Mouse (Mus musculus): ENCODE measurements around the gene Ntm. TPM values are rescaled to one million over a fixed set of nuclear protein-coding genes. Genes with fewer than 3 reads are reported as not detected.

The Ntm gene
- polyA plus RNA-seq, 1 experiment from 2014 or later = 8.9 TPM

DNA sequence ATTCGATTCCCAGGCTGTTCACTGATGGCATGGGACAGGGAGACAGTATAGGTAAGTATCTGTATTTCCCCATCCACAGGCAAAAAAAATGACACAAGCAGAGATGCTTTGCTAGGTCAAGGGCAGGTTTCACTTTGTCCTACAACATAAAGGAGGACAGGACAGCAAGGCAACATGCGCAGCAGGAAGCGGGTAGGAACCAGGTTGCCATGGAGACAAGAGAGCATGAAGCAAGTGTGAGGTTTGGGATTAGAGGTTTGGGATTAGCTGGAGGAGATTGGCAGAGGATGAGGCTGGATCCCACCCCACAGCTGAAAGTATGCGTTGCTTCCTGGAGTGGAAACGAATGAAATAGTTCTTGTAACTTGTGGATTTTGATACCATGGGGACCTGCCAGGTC is 137.7 kb downstream of the Ntm start:
- no peak overlapping the region for H3K27ac ChIP-seq
- H3K36me3 ChIP-seq = no peaks in the 10 kb centered on the region
- H3K27me3 ChIP-seq (replicated peaks) = no peaks in the 10 kb centered on the region
- H3K4me1 ChIP-seq (replicated peaks) = no peaks in the 10 kb centered on the region
- ATAC-seq = no peak
- WGBS = 88% methylated on average over 5 of the region's 5 CpGs
- no peak overlapping the region for H3K9ac ChIP-seq
- no peak overlapping the region for H3K4me2 ChIP-seq (replicated peaks)
- H3K9me3 ChIP-seq = no peaks in the 10 kb centered on the region
- H3K4me3 ChIP-seq (replicated peaks) = no peak overlapping the region

DNA sequence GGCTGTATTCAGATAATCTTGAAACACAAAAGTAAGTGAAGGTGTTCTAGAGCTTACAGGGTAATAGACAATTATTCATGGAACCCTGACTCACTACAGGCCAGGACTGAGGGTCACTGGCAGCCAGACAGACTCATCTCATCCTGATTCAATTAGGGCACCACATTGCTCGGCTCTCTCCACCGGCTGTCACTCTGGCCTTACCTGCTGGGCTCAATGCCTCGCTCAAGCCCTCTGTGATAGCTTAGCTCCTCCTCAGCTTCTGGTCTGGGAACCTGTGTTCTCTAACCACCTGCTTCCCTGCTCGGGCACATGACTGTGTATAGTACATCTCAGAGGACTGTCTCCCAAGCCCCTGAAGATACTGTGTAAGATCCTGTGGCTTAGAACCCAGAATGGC is 139.2 kb downstream of the Ntm start:
- no peaks in the 10 kb centered on the region for H3K36me3 ChIP-seq
- H3K4me3 ChIP-seq (replicated peaks) = no peak overlapping the region
- no peak overlapping the region for H3K9ac ChIP-seq
- H3K27ac ChIP-seq = no peak overlapping the region
- no peaks in the 10 kb centered on the region for H3K27me3 ChIP-seq (replicated peaks)
- WGBS = 82% methylated on average over 4 of the region's 4 CpGs
- no peak overlapping the region for H3K4me2 ChIP-seq (replicated peaks)
- ATAC-seq = no peak
- H3K9me3 ChIP-seq = no peaks in the 10 kb centered on the region
- H3K4me1 ChIP-seq (replicated peaks) = no peaks in the 10 kb centered on the region

DNA sequence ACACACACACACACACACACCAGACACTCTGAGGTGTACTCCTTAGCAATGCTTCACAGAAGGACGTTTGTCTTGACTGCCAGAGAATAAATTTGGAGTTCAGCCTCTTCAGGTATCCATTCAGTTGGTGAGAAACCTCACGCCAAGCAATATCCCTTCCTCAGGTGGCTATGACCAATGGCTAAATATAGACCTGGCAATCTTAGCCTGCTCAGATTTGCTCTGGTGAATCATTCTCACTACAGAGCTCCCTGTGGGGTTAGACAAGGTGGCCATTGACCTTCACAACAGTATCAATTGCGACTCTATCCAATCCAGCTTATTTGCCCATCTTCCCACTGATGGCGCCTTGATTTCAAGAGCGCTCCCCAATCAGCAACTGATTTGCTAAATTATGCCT is 150.3 kb downstream of the Ntm start:
- H3K9me3 ChIP-seq = no peaks in the 10 kb centered on the region
- no peaks in the 10 kb centered on the region for H3K36me3 ChIP-seq
- no peak overlapping the region for H3K9ac ChIP-seq
- 83% methylated on average over 5 of the region's 5 CpGs for WGBS
- no peak overlapping the region for H3K4me2 ChIP-seq (replicated peaks)
- H3K27me3 ChIP-seq (replicated peaks) = no peaks in the 10 kb centered on the region
- H3K27ac ChIP-seq = no peak overlapping the region
- ATAC-seq = no peak
- no peak overlapping the region for H3K4me3 ChIP-seq (replicated peaks)
- no peaks in the 10 kb centered on the region for H3K4me1 ChIP-seq (replicated peaks)

DNA sequence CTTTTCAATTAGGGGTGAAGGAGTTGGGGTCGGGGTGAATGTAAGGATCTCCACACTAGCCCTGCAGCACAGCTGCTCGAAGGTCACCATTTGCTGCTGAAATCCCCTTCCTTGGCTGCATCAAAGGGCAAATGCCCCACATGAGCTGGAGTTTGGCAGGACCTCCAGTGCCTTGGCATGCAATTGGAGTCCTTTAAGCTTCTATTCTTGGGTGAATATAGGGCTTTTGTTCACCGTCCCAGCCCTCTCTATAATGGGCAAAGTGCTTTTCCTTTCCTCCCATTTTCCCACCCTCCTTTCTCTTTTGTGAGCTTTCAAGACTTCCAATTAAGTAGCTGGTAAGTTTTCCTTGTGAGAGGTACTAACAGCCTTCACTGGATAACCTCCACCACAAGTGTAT is 156.2 kb downstream of the Ntm start:
- no peak for ATAC-seq
- H3K9ac ChIP-seq = no peak overlapping the region
- 69% methylated on average over 3 of the region's 3 CpGs for WGBS
- no peaks in the 10 kb centered on the region for H3K27me3 ChIP-seq (replicated peaks)
- no peaks in the 10 kb centered on the region for H3K4me1 ChIP-seq (replicated peaks)
- no peaks in the 10 kb centered on the region for H3K9me3 ChIP-seq
- H3K4me3 ChIP-seq (replicated peaks) = no peak overlapping the region
- H3K36me3 ChIP-seq = no peaks in the 10 kb centered on the region
- no peak overlapping the region for H3K27ac ChIP-seq
- H3K4me2 ChIP-seq (replicated peaks) = no peak overlapping the region

DNA sequence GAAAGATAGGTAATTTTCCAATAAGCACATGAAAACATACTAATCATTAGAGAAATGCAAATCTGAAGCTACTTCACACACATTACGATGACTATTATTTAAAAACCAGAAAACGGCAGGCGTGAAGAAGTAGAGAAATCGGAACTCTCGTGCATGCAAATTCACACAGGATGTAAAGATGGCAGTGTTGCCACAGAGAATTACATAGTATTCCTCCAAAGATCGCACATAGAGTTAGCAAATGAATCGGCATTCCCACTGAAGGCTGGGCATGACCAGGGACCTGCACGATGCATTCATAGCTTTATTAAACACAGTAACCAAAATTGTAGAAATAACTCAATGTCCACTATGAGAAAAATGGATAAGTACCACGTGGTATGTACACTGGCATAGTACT is 158.5 kb downstream of the Ntm start:
- Histone ChIP-seq H3K9ac (no peak overlapping the region), H3K4me2 (replicated peaks) (no peak overlapping the region), H3K36me3 (no peaks in the 10 kb centered on the region), H3K4me3 (replicated peaks) (no peak overlapping the region), H3K27me3 (replicated peaks) (no peaks in the 10 kb centered on the region), H3K9me3 (no peaks in the 10 kb centered on the region), H3K27ac (no peak overlapping the region), H3K4me1 (replicated peaks) (no peaks in the 10 kb centered on the region)
- WGBS = 92% methylated on average over 9 of the region's 9 CpGs
- ATAC-seq = no peak

DNA sequence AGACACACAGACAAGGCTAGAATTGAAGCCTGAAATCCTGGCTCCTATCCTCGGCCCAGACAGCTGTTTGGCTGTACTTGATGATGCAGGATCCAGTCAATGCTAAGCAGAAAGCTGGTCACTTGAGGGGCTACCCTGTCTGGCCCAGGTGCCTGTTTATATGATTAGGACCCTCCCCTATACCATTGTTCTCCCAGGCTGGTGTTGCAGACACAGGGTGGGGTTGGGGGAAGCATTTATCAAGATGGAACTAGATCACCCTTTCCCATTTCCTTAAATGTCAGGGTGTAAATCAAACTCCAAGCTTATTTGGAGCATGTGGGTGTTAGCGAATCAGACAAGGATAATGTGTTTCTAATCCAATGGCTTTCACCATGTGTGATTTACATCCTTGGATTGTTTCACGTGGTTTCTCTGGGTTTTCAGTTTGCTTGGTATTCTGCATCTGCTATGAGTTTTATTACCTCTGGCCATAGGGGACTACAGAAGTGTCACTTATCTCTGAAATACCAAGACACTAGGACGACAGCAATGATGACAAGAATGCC is 159.1 kb downstream of the Ntm start:
- Histone ChIP-seq H3K9me3 (no peaks in the 10 kb centered on the region), H3K27ac (no peak overlapping the region), H3K27me3 (replicated peaks) (no peaks in the 10 kb centered on the region), H3K36me3 (no peaks in the 10 kb centered on the region), H3K4me1 (replicated peaks) (no peaks in the 10 kb centered on the region), H3K9ac (no peak overlapping the region), H3K4me2 (replicated peaks) (no peak overlapping the region), H3K4me3 (replicated peaks) (no peak overlapping the region)
- 52% methylated on average over 4 of the region's 4 CpGs for WGBS
- no peak for ATAC-seq

DNA sequence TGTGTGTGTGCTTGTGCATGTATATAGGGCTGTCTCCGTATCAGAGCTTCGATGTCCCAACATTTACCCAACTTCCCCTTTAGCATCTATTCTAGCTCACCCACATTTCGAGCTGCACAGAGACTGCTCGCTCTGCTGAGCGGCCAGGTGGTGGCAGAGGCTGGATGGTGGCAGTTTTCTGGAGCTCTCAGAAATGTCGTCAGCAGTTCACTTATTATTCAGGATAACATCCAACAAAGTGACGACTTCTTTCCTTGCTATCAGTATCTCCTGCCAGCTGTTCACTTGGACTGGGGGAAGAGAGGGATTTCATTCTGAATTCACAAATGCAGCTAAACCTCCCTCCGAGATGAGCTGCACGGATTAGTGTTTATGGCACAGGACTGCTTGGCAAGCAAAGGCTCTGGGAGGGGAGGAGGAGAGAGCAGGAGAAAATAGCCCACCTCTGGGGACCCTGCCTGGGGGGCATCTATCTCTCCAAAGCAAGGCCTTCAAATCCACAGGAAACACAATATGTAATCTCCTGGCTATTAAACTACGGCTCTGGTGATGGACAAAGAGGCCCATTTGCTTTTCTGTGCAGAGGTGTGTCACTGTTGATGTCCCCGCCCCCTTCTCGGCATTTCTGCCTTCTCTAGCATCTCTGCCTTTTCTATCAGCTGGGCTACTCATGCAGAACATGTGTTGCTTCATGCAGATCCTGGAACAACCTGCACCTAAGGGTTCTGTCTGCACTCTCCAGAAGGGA is 159.8 kb downstream of the Ntm start:
- H3K27me3 ChIP-seq (replicated peaks) = no peaks in the 10 kb centered on the region
- no peak for ATAC-seq
- H3K36me3 ChIP-seq = no peaks in the 10 kb centered on the region
- 44% methylated on average over 12 of the region's 12 CpGs for WGBS
- H3K9ac ChIP-seq = no peak overlapping the region
- no peak overlapping the region for H3K4me2 ChIP-seq (replicated peaks)
- no peak overlapping the region for H3K27ac ChIP-seq
- no peaks in the 10 kb centered on the region for H3K9me3 ChIP-seq
- no peaks in the 10 kb centered on the region for H3K4me1 ChIP-seq (replicated peaks)
- H3K4me3 ChIP-seq (replicated peaks) = no peak overlapping the region

DNA sequence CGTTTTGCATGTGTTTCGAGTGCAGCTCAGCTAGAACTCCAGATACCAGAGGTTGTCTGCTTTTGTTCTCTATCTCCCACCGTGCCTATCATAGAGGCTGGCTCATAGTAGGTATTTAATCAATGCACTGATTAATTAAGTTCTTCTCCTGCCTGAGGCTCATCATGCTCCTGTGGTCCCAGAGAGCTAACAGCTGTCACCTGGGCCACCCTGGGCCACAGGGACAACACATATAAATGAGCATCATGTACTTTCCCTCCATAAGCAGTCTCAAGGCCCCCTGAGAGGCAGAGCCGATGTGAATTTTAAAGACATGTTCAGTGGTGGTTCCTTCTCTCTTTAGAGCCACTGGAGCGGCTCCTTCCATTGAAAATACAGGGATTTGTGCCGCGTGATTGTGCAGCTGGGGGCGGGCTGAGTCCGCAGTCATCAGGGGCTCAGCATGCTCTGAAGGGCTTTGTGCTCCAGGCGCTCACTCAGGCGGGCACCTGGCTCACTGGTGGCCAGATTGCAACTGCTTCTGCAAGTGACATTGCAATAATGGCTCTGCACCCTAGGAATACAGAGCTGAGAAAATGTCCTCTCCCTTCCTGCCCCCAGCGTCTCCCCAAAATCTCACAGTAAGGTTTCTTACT is 160.8 kb downstream of the Ntm start:
- Histone ChIP-seq H3K27ac (no peak overlapping the region), H3K4me3 (replicated peaks) (no peak overlapping the region), H3K4me2 (replicated peaks) (no peak overlapping the region), H3K9me3 (no peaks in the 10 kb centered on the region), H3K4me1 (replicated peaks) (no peaks in the 10 kb centered on the region), H3K36me3 (no peaks in the 10 kb centered on the region), H3K27me3 (replicated peaks) (no peaks in the 10 kb centered on the region), H3K9ac (no peak overlapping the region)
- no peak for ATAC-seq
- WGBS = 60% methylated on average over 12 of the region's 12 CpGs

DNA sequence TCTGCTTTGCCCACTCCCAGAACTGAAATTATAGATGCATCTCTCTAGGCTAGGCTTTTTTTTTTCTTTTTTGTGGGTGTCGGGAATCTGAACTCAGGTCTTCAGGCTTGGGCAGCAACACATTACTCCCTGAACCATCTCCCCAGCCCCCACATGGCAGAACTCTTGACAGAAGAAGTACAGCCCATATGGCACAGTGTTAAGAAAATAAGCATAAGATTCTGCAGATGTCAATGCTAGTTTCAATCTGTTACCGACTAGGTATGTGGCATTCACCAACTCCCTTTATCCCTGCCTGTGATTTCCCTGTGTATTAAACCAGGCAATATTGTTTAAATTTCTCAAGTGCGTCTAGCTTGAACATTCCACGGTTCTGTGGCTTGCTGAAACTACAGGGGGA is 166.7 kb downstream of the Ntm start:
- H3K27me3 ChIP-seq (replicated peaks) = no peaks in the 10 kb centered on the region
- 68% methylated on average over 4 of the region's 4 CpGs for WGBS
- no peaks in the 10 kb centered on the region for H3K9me3 ChIP-seq
- H3K4me1 ChIP-seq (replicated peaks) = no peaks in the 10 kb centered on the region
- no peak overlapping the region for H3K27ac ChIP-seq
- no peaks in the 10 kb centered on the region for H3K36me3 ChIP-seq
- no peak overlapping the region for H3K9ac ChIP-seq
- H3K4me2 ChIP-seq (replicated peaks) = no peak overlapping the region
- no peak overlapping the region for H3K4me3 ChIP-seq (replicated peaks)
- ATAC-seq = no peak

DNA sequence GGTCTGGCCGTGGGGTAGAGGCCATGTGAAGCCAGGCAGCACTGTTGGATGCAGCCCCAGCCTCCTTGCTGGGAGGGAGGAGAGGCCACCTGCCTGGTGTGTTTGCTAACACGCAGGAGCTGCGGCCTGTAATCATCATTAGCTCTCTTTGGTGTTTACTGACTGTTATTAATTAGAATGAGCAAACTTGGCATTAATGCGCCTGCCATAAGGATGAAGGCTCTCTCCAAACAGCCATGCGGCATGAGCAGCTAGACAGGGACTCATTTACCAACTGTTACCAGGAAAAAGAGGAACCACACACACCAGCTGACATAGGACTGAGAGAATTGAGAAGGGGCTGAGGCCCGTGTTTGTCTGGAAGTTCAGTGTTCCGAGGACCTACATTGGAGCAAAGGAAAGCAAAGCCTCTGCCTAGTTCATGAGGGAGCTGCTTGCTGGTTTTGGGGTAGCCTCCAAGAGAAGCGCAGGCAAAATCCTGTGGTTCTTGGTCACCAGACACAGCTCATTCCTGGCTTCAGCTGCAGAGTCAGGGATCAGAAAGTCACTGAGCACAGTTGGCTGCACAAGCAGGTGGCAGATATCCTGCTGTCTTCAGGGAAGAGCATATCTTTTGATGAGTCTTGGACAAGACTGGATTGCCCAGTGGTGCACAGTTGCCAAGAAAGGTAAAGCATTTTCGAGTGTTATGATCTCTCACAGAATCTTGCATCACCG is 171.6 kb downstream of the Ntm start:
- Histone ChIP-seq H3K4me3 (replicated peaks) (no peak overlapping the region), H3K4me1 (replicated peaks) (0 out of 2 replicates have a peak, but pooled peaks cover 2% of the 10 kb centered on the region), H3K27ac (no peak overlapping the region), H3K27me3 (replicated peaks) (no peaks in the 10 kb centered on the region), H3K9ac (no peak overlapping the region), H3K36me3 (no peaks in the 10 kb centered on the region), H3K9me3 (no peaks in the 10 kb centered on the region), H3K4me2 (replicated peaks) (no peak overlapping the region)
- ATAC-seq = no peak
- WGBS = 68% methylated on average over 10 of the region's 10 CpGs

DNA sequence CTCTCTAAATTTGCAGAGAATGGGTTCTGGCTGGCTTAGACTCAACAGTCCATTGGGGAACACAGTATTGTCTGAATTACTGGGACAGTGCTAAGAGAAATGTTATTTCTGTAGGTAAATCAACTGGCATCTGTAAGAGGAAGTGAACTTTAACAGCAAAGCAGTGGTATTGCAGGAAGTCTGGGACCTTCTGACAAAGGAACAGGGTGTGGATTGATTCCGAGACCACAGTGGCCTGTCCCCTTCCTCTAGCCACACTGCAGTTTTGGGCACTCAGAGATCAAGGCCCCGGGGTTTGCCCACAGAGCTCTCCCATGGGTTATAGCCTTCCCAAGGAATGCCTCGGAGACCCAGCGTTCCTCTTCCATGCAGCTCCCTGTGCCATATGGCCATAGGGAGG is 172.9 kb downstream of the Ntm start:
- Histone ChIP-seq H3K27me3 (replicated peaks) (no peaks in the 10 kb centered on the region), H3K9ac (no peak overlapping the region), H3K9me3 (no peaks in the 10 kb centered on the region), H3K27ac (no peak overlapping the region), H3K4me2 (replicated peaks) (no peak overlapping the region), H3K4me1 (replicated peaks) (0 out of 2 replicates have a peak, but pooled peaks cover 2% of the 10 kb centered on the region), H3K4me3 (replicated peaks) (no peak overlapping the region), H3K36me3 (no peaks in the 10 kb centered on the region)
- WGBS = 73% methylated on average over 4 of the region's 4 CpGs
- no peak for ATAC-seq

DNA sequence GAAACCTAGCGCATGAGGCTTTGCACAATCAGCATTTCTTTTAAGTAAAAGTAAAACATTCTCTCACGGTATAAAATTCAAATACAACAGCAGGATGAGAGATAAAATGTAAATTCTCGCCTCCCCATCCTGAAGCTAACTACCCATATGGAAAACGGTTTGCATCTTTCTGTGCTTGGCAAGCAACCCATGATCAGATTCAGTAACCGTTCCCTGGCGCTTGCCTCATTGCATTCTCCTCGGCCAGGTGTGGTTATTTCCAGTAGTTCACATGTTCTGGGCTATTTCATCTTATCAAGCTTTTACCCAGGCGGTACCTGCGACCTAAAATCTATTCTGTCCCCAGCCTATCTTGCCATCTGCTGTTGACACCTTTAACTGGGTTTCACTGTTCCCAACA is 174.1 kb downstream of the Ntm start:
- H3K4me2 ChIP-seq (replicated peaks) = no peak overlapping the region
- no peak for ATAC-seq
- H3K9me3 ChIP-seq = no peaks in the 10 kb centered on the region
- no peak overlapping the region for H3K4me3 ChIP-seq (replicated peaks)
- 0 out of 2 replicates have a peak, but pooled peaks cover 2% of the 10 kb centered on the region for H3K4me1 ChIP-seq (replicated peaks)
- H3K27me3 ChIP-seq (replicated peaks) = no peaks in the 10 kb centered on the region
- WGBS = 82% methylated on average over 9 of the region's 9 CpGs
- H3K36me3 ChIP-seq = no peaks in the 10 kb centered on the region
- no peak overlapping the region for H3K27ac ChIP-seq
- no peak overlapping the region for H3K9ac ChIP-seq
